Mouse (Mus musculus) liver, adult 2 months (tissue): ENCODE measurements around the gene BC067074.

Source experiments
- CTCF ChIP-seq: fragments of 200-500 bp; IDR thresholded peaks from 2 replicates; pipeline ENCODE4 v1.5.1; 2011; ENCODE audit warnings: low read depth, low read length, control low read depth
- POLR2A ChIP-seq: fragments of 200-500 bp; IDR thresholded peaks from 2 replicates; pipeline ENCODE4 v1.6.1; 2011; ENCODE audit warnings: low read length, control low read depth; ENCODE audit not compliant: insufficient read depth; ENCODE audit errors: extremely low read depth

GRCm38 (mm10) chr13:113365976-113366375, 73.0 kb downstream of the BC067074 start:
- TF ChIP-seq CTCF (no peak), POLR2A (no peak)
